Mouse (Mus musculus): ENCODE results near the gene Plscr1. TPM values are rescaled to one million over a fixed set of nuclear protein-coding genes. Genes with fewer than 3 reads are reported as not detected.

Plscr1 gene
- polyA plus RNA-seq, 1 experiment, result 5.2 TPM

DNA sequence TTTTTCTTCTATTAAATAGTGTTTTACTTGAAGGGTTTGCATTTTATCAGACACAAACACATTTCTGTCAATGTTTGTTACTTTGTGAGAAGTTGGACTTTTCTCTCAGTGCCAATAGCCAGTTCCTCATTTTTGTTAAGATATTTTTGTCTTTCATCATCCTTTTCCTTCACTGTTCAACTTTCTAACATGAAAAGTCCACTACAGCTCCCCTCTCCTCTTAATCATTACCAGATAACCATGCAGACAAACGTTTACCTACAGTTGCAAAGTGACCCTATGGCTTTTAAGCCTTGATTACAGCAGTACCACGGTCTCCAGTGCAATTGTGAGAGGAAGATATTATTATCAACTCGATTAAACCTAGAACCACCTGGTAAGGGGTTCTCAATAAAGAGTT is 51.7 kb downstream of the Plscr1 start:
- DNase-seq (ENCODE audit: low read depth), result no peak

DNA sequence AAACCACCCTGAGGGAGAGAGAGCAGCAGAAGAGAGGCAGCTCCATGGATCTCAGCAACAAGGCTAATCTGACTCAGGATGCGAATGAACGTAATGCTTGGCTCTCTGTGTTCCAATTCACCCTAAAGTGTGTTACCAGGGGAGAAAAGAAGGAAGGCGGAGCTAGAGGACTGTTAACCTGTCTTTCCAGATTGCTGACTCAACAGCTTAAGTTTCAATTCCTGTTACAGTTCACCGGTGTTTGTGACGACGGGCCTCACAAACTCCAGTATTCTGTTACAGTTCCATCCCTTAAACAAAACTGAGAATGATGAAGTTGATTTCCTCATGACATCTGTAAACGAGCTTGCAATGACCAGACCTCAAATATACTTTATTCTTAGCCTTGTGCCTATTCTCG is 55.5 kb downstream of the Plscr1 start:
- no peak for DNase-seq (ENCODE audit: low read depth)

DNA sequence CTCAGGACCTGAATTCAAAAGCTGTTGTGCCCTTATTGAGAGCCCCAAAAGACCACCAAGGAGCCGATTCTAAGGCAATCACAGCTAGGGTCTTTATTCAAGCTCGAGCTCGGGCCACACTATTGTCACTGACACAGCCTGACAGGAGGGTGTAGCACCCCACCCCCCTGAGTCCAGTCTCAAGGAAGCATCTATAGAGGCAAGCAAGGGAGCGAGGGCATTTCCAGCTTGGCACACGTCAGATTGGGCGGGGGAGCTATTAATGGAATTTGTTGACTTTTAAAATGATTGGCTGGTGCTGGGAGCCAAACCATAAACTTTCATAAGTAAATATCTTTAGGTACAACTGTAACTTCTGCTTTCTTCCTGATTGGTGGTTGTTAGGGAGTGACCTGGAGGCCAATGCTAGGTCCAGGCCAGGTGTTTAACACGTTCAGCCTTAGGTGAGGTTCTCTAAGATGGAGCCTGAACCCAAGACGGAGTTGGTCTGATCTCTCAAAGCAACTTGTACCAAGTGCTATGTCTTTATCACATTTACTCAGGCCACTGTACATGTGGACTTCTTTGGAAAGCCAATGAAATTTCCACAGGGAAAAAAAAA is 56.2 kb downstream of the Plscr1 start:
- no peak for DNase-seq (ENCODE audit: low read depth)

DNA sequence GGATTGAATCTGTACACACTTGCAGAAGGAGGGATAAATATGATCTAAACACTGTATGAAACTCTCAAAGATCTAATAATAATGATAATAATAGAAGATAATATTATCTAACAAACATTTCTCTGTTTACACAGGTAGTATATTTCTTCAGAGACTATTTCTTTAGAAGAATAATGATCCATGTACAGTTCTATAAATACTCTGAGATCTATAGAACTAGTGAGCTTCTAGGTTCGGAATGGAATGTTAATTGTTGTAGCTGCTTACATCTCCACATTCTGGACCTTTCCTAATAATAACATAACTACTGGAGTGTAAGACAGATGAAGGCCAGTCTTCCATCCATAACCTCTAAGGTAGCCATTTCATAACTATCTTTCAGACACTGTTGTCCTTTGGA is 59.5 kb downstream of the Plscr1 start, which contains the start of gene 1700057G04Rik:
TSS of gene 1700057G04Rik (plus strand) at position 301 of the 400 bp plus-strand sequence.
- no peak for DNase-seq (ENCODE audit: low read depth)

DNA sequence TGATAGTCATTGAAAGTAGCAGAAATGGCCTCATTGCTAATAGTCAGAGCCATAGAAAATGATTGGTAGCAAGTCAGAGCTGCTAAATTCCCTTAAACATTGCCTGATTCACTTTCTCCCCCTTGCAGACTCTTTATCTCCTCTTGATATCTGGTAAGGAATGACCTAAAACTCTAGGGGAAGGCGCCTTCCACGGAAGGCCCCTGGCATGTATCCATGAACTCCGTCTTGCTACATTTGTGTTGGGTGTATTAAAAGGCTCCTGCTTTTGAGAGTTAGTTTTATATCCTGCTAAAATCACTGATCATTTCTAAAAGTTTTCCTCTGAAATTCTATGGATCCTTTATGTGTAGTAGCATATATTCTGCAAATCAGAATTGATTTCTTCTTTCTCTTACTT is 67.2 kb downstream of the Plscr1 start:
- no peak for DNase-seq (ENCODE audit: low read depth)

Other genes starting within 250 kb of the Plscr1 start
- gene Plscr5, start 56.8 kb upstream of the Plscr1 start, polyA plus RNA-seq (2012; rRNA removed), result not detected in 2 replicates
- gene Plscr2, start 25.9 kb downstream of the Plscr1 start, polyA plus RNA-seq (2012; rRNA removed), result 5.8 and 6.6 TPM in 2 replicates
- 0.24 and 0.53 TPM in 2 replicates for gene 1700057G04Rik, start 59.6 kb downstream of the Plscr1 start, polyA plus RNA-seq (2012; rRNA removed)
- gene Plscr4, start 207.6 kb downstream of the Plscr1 start, polyA plus RNA-seq (2012; rRNA removed), result 7.4 and 8.9 TPM in 2 replicates